Mouse (Mus musculus) ES-CJ7 (cell line): Measurements from ENCODE around the gene Rnf220.

Experiments used
- DNase-seq: peaks from one replicate; pipeline ENCODE4 v3.0.0; 2011; ENCODE audit warnings: low read depth, low spot score

Rnf220 gene

DNA sequence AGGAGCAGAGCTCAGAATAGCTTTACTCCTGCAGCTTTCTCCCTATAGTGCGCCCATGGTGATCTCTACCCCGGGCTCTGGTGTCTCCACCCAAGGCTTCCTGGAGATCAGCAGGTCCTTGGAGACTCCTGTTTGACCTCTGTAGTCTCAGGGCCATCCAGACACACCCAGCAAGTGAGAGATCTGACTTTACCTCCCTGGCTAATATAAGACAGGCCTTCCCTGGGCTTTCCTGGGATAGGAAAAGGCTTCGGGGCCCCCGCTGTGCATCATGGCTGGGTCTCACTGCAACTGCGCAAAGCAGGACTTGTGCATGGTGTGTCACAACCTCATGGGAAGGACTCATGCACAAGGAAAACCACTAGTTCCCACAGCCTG lies 116.3 kb downstream of the Rnf220 start:
- peak; percentile 88 for DNase-seq

DNA sequence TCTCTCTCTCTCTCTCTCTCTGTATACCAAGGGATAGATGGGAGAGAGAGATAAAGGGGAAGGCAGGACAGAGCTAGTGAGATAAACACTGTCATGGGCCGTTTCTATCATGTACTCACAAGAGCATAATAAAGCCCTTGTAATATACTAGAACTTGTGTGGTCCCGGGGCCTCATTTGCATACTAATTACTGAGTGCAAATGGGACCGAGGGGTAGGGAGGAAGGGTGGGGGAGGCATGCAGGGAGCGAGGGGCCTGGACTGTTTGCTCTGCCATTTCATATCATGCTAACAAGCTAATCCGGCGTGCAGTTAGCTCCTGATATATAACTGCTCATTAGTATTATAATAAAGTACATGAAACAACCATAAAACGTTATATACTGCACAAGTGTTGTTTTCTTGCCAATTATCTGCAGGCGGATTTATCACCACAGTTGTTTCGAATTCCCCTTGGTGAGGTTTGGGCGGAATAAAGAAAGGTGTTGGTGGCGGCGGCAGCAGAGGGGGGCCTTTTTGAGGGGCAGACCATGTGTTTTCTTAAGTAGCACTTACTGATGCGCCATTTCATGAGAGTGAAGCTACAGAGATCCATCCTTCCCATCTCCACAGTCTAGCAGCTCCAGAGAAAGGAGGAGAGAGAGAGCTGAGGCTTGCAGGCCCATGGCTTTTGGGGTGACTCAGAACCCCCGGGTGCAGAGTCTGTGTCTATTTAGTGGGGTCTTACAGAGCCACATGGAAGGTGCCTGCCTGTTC lies 116.9 kb downstream of the Rnf220 start:
- no peak for DNase-seq

DNA sequence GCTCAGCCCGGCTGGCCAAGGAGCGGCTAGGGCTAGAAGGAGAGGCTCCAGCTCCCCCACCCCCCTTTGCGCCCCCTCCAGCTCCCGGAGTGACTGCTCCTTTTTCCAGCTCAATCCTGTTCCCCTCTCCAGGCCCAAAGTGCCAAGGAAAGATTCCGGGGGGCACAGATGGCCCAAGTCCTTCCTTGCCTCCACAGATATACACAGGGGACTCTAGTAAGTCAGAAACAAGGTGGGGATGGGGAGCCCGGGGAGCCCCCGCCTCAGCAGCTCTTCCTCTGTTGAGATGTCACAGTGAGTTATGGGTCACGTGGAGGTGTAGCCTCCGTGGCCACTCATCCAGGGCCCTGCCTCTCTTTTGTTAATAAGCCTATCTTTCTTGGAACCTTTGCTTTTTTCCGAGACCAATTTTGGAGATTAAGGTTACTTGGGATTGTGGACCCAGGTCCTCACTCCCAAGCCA lies 122.7 kb downstream of the Rnf220 start:
- no peak for DNase-seq

DNA sequence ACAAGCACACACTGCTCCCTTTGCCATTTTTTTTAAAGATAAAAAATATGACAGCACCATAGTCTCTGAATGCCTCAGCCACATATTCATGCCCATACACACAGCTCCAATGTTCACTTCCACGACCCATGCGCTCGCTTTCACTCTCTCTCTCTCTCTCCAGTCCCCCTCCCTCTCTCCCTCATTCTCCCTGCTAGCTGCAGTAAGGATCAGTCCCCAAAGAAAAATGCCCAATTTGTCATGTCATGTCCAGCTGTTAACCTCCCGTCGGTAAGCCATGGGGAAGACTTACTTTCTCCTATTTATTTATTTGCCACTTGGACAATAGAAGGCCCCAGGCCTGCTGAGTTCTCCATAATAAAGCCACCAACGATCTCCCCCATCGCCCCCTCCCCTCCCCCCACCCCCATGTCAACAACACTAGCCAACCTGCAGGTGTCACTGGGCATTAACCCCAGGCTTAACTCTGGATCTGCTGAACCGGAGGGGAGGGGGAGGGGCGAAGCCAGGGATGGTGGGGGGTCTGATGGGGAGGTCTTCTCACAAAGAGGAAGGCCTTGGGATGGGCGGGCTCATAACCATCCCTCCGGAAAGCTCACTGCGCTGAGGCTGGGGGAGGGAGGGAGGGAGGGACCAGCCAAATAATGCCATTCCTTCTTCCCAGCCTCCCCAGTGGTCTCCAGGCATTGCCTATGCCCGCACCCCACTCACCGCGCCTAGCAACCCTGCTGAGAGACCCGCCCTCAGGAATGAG lies 123.4 kb downstream of the Rnf220 start:
- peak; percentile 99 for DNase-seq

DNA sequence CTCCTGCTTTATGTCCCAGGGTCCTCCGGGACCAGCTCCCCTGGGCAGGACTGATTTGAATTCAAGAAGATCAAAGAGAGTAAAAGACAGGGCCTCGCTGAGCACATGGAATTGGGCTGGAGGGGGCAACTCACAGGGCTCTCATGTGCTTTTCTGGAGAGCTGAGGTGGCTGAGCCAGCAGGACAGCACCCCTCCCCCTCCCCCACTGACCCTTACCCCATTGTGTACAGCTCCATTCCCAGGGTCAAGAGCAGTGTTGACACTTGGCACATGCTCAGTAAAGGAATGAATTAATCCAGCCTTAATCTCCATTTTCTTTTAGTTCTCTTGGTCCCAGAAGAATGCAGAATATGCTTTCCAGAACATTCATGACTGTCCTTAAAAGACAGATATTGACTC lies 125.0 kb downstream of the Rnf220 start:
- peak; percentile 17 for DNase-seq

DNA sequence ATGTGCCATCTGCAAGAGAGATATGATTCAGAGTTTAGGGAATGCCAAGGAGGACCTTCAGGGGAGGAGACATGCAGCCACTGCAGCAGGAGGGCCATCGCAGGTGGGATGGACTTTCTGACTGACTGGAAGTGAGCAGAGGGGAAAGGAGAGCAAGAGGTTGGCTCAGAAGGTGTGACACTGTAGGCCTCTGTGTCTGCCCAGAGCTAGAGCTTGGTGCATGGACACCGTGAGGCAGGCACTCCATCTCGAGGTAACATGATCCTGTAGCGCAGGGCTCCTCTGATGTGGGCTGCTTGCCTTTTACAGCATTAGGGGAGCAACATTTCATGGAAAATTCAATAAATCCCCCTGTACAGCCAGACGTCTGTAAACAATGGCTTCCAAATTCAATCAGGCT lies 126.5 kb downstream of the Rnf220 start:
- DNase-seq: peak; percentile 35

DNA sequence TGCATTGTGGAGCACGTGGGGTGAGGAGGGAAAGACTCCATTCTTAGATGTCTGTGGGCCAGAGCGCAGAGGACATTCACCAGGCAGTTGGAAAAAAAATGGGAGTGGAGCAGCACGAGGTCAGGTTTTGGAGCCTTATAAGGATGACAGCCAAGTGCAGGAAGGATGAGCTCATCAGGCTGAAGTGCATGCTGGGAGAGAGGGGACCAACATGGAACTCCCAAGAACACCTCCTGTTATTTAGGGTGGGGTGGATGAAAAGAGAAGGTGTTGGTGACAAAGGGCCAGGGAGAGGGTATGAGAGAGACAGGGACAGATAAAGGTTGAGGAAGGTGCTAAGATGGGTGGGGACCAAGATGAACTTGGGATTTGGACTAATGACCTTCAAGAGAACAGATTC lies 127.3 kb downstream of the Rnf220 start:
- peak; percentile 88 for DNase-seq

DNA sequence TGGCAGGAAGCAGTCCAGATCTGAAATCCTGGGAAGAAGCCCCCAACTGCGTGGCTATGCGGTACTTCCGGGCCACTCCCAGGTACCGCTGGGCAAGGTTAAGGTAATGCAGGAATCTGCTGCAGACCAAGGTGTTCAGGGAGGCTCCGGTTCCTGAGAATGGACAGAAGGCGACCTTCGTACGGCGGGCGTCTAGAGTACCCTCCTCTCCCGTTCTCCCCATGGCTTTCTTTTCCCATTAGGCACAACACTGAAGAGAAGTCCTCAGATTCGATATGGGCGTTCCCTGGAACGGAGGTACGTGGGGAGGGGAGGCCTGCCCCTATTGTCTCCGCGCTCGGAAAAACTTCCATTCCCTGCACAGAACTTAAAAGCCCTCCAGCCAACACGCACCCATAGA lies 129.5 kb downstream of the Rnf220 start:
- peak; percentile 90 for DNase-seq

DNA sequence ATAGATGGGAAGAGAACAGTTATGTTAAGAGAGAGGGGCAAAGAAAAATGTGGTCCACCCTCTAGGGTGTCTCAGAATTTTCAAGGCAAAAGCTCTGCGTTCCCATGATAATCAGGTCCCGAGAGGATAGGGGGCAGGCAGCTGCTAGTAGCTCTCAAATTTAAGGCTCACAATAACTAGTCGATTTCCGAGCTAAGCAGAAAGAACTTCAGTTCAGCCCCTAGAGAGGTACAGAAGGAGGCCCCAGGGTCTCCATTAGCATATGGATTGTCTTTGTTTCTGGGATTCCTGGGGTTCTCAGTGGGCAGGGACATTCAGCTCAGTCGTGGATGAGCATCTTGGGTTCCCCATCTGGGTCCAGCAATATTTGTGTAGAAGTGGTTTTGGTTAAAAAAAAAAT lies 134.8 kb downstream of the Rnf220 start:
- DNase-seq: peak; percentile 80

DNA sequence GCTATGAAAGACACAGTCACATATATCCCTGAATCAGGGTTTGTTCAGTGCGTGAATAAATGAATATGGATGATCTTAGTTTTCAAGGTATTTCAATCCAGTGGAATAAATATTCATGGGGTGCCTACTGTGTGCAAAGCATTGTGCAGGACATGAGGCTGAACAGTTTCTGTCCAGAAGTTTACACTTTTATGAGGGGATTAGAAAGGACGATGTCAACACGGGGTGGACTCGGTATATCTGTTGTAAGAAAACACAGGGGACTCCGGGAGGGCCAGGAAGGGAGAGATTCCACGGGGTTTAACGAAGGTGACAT lies 135.3 kb downstream of the Rnf220 start:
- no peak for DNase-seq

DNA sequence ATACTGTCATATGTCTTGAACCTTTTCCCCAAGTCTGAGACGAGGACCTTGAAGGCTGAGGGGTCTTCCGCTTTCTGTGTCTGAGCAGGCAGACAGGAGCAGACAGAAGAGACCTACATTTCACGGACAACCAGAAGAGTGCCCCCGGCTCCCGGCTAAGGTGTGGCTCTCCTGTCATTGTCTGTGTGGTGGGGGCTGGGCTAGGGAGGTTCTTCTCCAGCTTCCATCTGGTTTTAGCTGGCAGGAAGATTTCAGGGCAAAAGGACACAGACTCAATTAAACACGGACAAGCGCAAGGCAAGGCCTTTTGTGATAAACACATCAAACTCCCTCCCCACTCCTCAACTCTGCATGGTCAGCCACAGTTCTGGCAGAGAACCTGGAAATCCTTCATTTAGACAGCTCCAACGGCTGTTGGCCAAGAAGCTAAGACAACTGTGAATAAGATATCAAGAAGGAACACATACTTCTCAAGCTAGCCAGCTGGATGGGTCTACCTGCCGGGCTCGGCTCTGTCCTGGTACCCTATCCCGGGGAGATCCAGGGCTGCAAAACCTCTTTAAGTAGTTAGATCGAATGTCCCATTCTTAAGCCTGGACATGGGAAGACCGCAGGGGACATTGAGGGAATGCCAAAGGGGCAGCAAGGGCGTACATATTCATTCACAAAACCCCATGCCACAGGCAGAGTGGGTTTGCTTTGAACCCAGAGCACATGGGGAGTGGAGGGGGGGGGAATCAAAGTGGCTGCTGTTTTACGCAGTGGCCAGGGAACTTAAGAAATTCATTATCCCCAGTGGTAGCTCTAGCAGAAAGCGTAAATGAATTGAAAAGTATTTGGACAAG lies 135.9 kb downstream of the Rnf220 start:
- DNase-seq: peak; percentile 90

DNA sequence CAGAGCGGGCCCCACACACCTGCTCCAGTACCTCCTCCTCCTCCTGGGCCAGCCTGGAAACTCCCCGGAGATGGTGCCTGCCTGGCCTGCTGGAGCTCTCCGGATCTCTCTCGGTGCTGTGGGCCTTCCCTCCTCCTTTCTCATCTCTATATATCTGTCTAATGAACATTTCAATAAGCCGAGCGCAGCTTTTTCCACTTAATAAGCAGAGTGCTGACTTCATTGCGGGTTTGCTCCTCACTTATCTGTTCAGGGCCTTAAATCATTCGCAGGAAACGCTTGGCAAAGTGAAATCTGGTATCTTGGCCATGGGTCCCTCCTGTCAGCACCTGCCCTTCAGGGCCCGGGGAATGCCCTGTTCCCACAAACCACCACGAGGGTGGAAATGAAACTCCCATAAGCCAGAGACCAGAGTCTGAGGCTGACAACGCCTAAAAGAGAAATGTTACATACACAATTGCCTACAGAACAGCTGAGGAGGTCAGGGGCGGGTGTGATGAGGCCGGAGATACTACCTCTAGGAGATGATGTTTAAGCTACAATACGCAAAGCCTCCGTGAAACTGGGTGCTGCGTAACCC lies 137.0 kb downstream of the Rnf220 start:
- no peak for DNase-seq

DNA sequence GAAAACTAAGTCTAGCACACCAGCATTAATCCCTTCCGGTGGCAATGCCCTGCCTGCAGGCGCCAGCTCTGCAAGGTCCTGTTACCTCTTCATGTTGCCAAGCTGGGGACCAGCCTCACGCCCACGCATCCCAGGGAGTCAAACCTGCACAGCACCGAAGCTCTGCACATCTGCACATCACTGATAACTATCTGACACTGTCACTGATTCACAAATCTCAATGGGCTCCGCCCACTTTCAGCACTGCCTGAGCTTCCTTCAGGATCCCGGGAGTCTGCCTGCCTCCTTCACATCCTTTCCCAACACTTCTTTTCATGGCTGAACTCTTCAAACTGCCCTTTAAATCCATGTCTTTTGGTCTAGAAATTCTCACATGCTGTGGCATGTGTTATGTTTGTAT lies 138.9 kb downstream of the Rnf220 start:
- no peak for DNase-seq

DNA sequence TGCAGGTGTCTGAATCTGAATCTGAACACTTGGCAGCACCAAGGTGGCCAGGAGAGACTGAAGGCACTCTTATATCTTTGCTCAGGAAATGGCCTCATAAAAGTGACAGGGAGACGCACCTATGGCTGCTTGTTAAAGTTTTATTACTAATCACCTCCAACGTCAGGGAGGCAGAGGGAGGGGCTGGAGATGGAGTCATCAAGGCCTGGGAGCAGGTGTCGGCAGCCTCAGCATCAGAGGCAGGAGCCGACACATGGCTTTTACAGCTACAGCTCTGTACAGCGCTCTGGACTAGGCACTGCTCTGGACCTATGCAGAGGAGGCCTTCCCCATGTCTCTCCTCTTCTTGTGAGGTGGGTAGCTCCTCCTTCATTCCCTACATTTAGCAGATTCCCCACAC lies 139.7 kb downstream of the Rnf220 start:
- no peak for DNase-seq

DNA sequence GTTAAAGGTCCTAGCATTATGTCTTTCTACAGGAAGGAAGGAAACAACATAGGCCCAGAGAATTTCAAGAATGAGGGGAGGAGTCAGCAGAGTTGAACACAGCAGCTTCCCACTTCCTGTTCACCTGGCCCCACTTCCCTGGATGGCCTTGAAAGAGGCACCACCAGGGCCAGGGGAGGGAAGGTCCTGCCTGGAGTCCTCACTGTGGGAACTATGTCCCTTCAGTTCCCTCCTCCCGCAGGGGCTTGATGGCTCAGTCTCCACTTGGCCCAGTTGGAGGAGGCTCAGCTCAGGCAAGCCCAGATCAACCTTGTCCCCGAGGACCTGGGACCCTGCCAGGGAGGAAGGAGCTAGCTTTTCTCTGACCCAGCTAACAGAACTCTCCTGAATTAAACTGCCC lies 140.6 kb downstream of the Rnf220 start:
- peak; percentile 73 for DNase-seq

DNA sequence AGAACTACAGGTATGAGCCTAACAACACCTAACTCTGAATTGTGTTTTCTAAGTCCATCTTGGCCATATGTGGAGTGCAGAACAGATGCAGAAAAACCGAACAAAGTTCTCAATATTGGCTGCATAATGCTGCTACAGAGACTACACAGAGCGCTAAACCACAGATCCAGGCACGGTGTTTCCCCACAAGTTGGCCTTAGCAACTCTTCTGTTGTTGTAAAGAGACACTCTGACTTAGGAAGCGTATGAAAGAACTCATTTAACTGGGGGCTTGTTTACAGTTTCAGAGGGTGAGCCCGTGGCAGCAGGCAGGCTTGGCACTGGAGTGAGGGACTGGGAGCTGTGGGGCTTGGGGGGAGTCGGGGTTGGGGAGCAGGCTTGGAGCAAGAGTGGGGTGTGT lies 142.2 kb downstream of the Rnf220 start:
- no peak for DNase-seq

DNA sequence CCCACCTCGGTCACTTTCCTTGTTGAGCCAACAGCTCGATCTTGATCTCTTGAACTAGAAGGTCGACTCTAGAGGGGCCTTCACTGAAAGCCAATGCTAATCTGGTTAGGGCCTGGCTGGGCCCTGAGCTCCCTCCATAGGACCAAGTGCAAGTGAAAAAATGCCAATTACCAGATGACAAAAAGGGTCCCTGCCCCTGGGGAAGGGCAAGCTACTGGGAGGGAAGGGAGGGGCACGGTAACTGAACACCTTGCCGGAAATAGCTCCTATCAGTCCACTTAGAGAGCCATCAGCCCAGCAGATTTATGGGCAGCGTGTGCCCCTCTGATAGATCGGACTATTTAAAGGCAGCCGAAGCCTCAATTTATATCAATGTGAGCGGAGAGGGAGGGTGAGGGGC lies 143.9 kb downstream of the Rnf220 start:
- DNase-seq: peak; percentile 79

DNA sequence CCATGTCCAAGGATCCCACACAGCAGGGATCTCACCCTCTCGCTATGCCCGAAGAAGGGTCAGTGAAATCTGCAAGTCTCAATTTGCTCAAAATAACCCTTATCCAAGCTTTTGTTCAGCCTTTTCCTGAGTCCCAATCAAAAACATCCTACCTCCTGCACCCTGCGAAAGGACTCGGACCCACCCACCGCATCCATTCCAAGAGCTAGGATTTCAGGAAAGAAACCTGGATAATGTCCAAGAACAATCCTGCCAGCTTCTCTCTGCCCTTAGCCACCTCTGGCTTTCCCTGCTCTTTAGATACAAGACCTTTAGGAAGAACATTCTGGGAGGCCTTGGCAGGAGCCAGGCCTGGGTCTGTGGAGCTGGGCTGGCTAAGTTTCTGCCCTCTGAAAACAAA lies 144.8 kb downstream of the Rnf220 start:
- no peak for DNase-seq

DNA sequence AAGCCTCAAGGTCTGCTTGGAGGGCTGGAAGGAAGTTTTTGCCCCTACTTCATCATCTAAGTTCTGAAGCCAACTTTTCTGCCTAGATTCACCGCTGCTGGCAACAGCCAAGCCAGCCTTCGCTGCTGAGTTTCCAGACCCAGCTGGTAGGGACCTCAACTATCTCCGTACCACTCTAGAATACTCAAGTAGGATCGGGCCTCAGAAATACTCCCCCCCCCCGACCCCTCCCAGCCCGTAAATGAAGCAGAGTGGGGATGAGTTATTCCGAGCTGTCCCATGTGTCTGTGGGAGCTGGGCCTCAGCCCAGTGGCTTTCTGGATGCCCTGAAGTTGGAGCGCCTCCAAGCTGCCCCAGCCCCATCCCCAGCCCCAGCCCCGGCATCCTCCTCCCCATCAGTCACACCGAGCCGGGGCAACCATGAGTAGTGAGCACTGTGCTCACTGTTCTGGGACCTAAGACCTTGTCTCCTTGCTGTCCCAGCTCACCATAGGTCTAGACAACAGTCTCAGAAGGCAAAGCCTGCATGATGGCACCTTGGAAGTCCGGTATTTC lies 146.6 kb downstream of the Rnf220 start:
- DNase-seq: no peak

DNA sequence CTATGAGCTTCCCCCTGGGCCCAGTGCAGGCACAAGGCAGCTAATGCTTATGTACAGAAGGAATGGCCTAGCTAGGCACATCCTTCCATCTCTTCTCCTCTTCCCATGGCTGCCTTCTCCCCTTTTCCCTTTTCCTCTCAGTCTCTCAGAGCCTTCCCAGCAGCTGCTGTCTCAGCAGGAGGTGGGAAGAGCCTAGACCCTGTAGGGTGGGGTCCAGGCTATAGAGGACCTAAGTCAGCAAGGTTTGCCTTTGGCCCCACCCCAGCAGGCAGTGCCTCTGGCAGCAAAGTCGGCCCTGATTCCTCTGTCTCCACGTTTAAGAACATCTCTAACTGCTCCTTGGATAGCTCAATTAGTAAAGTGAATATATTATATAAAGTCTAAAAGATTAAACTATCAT lies 147.5 kb downstream of the Rnf220 start:
- DNase-seq: peak; percentile 70

DNA sequence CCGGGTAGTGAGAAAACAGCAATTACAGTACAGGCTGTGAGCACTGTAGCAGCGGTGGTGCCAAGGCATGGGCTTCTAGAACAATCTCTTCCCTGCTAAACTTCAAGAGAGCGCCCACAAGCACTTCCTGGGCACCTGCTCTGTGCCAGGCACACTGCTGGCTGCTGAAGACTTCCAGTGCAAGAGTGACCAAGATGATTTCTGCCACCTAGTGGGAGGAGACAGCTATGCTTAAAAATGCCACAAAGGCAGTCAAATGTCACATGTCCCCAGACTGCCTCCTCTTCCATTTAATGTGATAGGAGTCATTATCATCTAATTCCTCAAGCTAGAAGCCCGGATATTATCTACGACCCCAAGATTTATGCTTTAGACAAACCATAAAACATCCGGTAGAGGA lies 150.8 kb downstream of the Rnf220 start:
- DNase-seq: peak; percentile 82

DNA sequence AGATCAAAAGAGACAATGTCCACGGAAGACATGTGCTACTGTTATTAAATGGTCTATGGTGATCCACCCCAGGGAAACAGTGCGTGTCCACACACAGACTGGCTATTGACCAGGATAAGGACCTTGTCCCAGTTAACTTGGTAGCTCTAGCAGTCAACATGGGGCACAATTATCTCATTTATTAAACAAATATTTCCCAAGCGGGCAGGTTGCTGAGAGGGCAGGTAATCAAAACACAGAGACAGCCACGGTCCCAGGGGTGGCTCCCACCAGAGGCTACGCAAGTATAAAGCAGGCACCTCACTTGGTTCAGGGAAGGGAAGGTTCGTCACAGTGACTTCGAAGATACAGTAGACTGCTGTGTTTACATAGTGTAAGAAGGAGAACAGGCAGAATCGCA lies 153.5 kb downstream of the Rnf220 start:
- no peak for DNase-seq
